Mouse (Mus musculus): ENCODE measurements around the gene Tenm4.

The Tenm4 gene

GRCm38 (mm10) chr7:96343667-96344066 lies 172.6 kb downstream of the Tenm4 start:
- DNase-seq: no peak

- DNase-seq: no peak
Measured at GRCm38 (mm10) chr7:96352671-96353070, 181.6 kb downstream of the Tenm4 start.

- no peak for DNase-seq
Measured at GRCm38 (mm10) chr7:96356285-96356811, 185.3 kb downstream of the Tenm4 start.

- DNase-seq: no peak
Measured at GRCm38 (mm10) chr7:96357550-96357949, 186.5 kb downstream of the Tenm4 start.

GRCm38 (mm10) chr7:96363311-96363710 lies 192.3 kb downstream of the Tenm4 start:
- DNase-seq: no peak

GRCm38 (mm10) chr7:96369947-96370346 lies 198.9 kb downstream of the Tenm4 start:
- no peak for DNase-seq

- DNase-seq: peak; percentile 14
Measured at GRCm38 (mm10) chr7:96374004-96374663, 203.1 kb downstream of the Tenm4 start.

GRCm38 (mm10) chr7:96375507-96375906 lies 204.5 kb downstream of the Tenm4 start:
- no peak for DNase-seq

- DNase-seq: no peak
Measured at GRCm38 (mm10) chr7:96383686-96384528, 212.9 kb downstream of the Tenm4 start.

GRCm38 (mm10) chr7:96384726-96385500 lies 213.9 kb downstream of the Tenm4 start:
- no peak for DNase-seq

- DNase-seq: no peak
Measured at GRCm38 (mm10) chr7:96385850-96386249, 214.8 kb downstream of the Tenm4 start.

GRCm38 (mm10) chr7:96390034-96390670 lies 219.1 kb downstream of the Tenm4 start:
- no peak for DNase-seq

GRCm38 (mm10) chr7:96390894-96391293 lies 219.8 kb downstream of the Tenm4 start:
- no peak for DNase-seq

GRCm38 (mm10) chr7:96391797-96392472 lies 220.9 kb downstream of the Tenm4 start:
- no peak for DNase-seq

- DNase-seq: no peak
Measured at GRCm38 (mm10) chr7:96392600-96392999, 221.6 kb downstream of the Tenm4 start.

GRCm38 (mm10) chr7:96397940-96398339 lies 226.9 kb downstream of the Tenm4 start:
- DNase-seq: no peak

GRCm38 (mm10) chr7:96400411-96400810 lies 229.4 kb downstream of the Tenm4 start:
- DNase-seq: no peak

- no peak for DNase-seq
Measured at GRCm38 (mm10) chr7:96406630-96407214, 235.7 kb downstream of the Tenm4 start.

- DNase-seq: no peak
Measured at GRCm38 (mm10) chr7:96408161-96408889, 237.3 kb downstream of the Tenm4 start.

GRCm38 (mm10) chr7:96409323-96409880 lies 238.4 kb downstream of the Tenm4 start:
- peak; percentile 73 for DNase-seq

GRCm38 (mm10) chr7:96413822-96414221 lies 242.8 kb downstream of the Tenm4 start:
- no peak for DNase-seq

All from kidney, postnatal 10 days (tissue).